Mouse (Mus musculus) ES-Bruce4 (cell line): ENCODE results near the gene Tmem164.

Experiments
- CTCF ChIP-seq: IDR thresholded peaks from one replicate; pipeline ENCODE4 v1.8.1; 2011; ENCODE audit warnings: low read depth, low read length
- POLR2A ChIP-seq: IDR thresholded peaks from one replicate; pipeline ENCODE4 v1.8.1; 2011; ENCODE audit warnings: low read length; ENCODE audit not compliant: insufficient read depth

DNA sequence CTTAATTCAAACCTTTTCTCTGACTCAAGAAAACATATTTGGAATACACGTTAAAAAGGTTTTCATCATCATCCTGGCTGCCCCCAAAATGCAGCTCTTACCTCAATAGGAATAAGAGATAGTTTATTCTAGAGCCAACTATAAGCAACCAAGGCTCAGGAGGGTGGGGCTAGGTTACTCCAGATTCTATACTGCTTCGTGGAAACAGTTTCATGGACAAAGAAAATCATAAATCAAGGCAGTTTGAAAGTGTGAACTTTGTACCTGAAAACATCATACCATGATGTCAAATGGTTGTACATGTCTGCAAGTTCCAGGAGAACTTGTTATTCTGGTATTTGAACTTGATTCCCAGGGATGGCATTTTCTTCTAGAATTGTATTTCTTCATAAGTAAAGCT, 48.3 kb downstream of the Tmem164 start:
- no peak for TF ChIP-seq CTCF
- no peak for TF ChIP-seq POLR2A
